Mouse (Mus musculus) midbrain, embryonic 11.5 days (tissue): Measurements from ENCODE around the gene Wwox. TPM values are rescaled to one million over a fixed set of nuclear protein-coding genes. Genes with fewer than 3 reads are reported as not detected.

ENCODE experiments used
- ATAC-seq: fragments of 200-750 bp; cut with Nextera tagmentation; 2 replicates; pipeline ENCODE4 v1.8.0; 2017; ENCODE audit warnings: moderate TSS enrichment, moderate library complexity; ENCODE audit not compliant: low FRiP score
- DNase-seq: peaks from one replicate; pipeline ENCODE4 v3.0.0; 2015; ENCODE audit warnings: low spot score; ENCODE audit errors: missing footprints
- H3K27ac ChIP-seq: fragments of 300-500 bp; sonication (generic); 2 replicates; pipeline ENCODE4 v1.5.1; 2014; ENCODE audit warnings: low read depth, low read length
- H3K27me3 ChIP-seq: fragments of 300-500 bp; sonication (generic); 2 replicates; pipeline ENCODE4 v1.6.1; 2014; ENCODE audit warnings: mild to moderate bottlenecking, low read length, moderate library complexity, mixed read lengths; ENCODE audit not compliant: control insufficient read depth, insufficient read depth
- H3K36me3 ChIP-seq: fragments of 300-500 bp; sonication (generic); 2 replicates; pipeline ENCODE4 v1.6.1; 2014; ENCODE audit warnings: mild to moderate bottlenecking, low read length, moderate library complexity, mixed read lengths; ENCODE audit not compliant: control insufficient read depth, insufficient read depth
- H3K4me1 ChIP-seq: fragments of 300-500 bp; sonication (generic); 2 replicates; pipeline ENCODE4 v1.6.1; 2014; ENCODE audit warnings: low read length; ENCODE audit not compliant: control insufficient read depth, insufficient read depth
- H3K4me2 ChIP-seq: fragments of 300-500 bp; sonication (generic); 2 replicates; pipeline ENCODE4 v1.6.1; 2014; ENCODE audit warnings: mild to moderate bottlenecking, moderate library complexity
- H3K4me3 ChIP-seq: fragments of 300-500 bp; sonication (generic); 2 replicates; pipeline ENCODE4 v1.5.1; 2014; ENCODE audit warnings: low read depth, low read length
- H3K9ac ChIP-seq: fragments of 300-500 bp; sonication (generic); 2 replicates; pipeline ENCODE4 v1.6.1; 2014; ENCODE audit warnings: low read length
- H3K9me3 ChIP-seq: fragments of 300-500 bp; sonication (generic); 2 replicates; pipeline ENCODE4 v1.6.1; 2016; ENCODE audit warnings: low read length; ENCODE audit not compliant: control insufficient read depth
- WGBS: fragments of 180-500 bp; shearing (Covaris S2); extraction: QIAGEN DNeasy Blood & Tissue Kit; methylation state at CpG from one replicate; pipeline ENCODE4 v1.1.7; 2014; 5-methylcytosine and 5-hydroxymethylcytosine counted together
- polyA plus RNA-seq: library from polyadenylated mRNA; unstranded; fragments of >200 nt; fragmentation: Nextera tagmentation; extraction: Ambion mirVana; gene quantifications from 2 replicates; pipeline ENCODE4 v1.2.1, GENCODE M21; 2014

The Wwox gene
- polyA plus RNA-seq, 1 experiment from 2014 or later: 12.1 TPM

DNA sequence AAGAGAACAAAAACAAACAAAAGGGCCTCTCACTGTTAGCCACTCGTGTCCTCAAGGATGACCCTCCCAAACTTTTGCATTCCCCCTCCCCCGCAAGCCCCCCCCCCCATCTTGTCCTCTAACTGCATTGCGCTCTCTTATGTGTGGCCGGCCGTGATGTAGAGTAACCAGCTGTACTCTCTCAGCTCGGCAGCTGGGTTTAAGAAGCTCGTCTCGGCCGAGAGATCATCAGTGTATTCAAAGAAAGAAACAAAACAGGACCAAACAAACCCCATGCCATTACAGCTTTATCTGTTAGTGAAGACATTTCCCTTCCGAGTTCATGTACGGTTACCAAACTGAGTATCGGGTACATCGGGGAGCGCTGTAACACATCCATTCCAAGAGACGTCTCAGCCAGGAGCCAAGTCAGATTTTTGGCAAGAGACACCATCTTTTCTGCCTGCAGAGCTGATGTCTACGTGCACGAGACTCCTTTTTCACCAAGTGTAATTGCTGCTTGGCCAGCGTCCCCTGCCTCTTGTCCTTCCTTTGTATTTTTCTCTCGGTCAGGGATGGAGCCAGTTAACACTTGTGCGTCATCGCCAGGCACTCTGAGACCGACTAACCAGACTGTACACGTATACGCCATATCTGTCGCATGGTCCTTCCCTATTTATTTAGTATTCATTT lies 18.8 kb downstream of the Wwox start:
- Histone ChIP-seq H3K27ac (no peak overlapping the region), H3K9me3 (no peaks in the 10 kb centered on the region), H3K4me1 (no peaks in the 10 kb centered on the region), H3K4me3 (no peak overlapping the region), H3K27me3 (no peaks in the 10 kb centered on the region), H3K36me3 (no peaks in the 10 kb centered on the region), H3K4me2 (no peak overlapping the region), H3K9ac (no peak overlapping the region)
- ATAC-seq: no peak
- DNase-seq: no peak
- WGBS: 83% methylated on average over 25 of the region's 25 CpGs

DNA sequence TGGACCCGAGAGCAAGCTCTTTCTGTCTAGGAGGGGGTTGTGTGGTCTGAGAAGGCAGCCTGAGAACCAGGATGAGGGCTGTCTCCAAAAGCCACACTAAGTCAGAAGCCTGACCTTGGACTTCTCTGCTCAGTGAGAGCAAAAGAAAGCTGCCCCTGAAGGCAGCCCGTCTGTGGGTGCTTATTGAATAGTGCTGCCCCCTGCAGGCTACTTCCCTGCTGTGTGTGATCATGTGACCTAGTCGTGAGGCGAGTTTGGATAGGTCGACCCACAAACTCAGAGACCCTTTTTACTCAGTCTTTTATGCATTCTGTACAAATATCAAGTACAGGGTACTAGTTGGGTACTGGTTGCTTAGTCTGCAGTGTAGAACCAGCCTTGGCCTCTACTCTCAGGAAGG lies 21.1 kb downstream of the Wwox start:
- Histone ChIP-seq H3K4me2 (no peak overlapping the region), H3K4me3 (no peak overlapping the region), H3K36me3 (no peaks in the 10 kb centered on the region), H3K27ac (no peak overlapping the region), H3K9ac (no peak overlapping the region), H3K4me1 (no peaks in the 10 kb centered on the region), H3K9me3 (no peaks in the 10 kb centered on the region), H3K27me3 (no peaks in the 10 kb centered on the region)
- ATAC-seq (no peak), DNase-seq (no peak)
- 68% methylated on average over 5 of the region's 5 CpGs for WGBS

DNA sequence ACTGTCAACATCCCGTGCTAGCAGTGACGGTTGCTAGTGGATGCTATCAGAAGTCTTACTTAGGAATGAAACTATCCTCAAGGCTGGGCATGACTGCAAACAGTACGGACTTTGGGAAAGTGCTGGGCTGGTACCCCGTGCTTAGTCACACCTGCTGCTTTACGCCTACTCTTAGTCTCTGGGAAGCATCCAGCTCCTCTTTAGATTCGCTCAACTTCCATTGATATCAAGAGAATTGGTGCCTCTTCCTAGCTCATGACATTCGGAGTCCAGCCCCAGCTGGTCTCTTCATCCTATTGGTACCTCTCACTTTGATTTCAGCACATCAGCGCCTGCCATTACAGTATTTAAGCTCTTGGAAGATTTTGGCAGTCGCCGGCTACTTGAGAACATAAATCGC lies 23.1 kb downstream of the Wwox start:
- no peaks in the 10 kb centered on the region for H3K27me3 ChIP-seq
- DNase-seq (no peak), ATAC-seq (no peak)
- 95% methylated on average over 11 of the region's 11 CpGs for WGBS
- H3K9me3 ChIP-seq: no peaks in the 10 kb centered on the region
- H3K27ac ChIP-seq: no peak overlapping the region
- H3K36me3 ChIP-seq: no peaks in the 10 kb centered on the region
- no peaks in the 10 kb centered on the region for H3K4me1 ChIP-seq
- no peak overlapping the region for H3K4me2 ChIP-seq
- H3K4me3 ChIP-seq: no peak overlapping the region
- no peak overlapping the region for H3K9ac ChIP-seq

DNA sequence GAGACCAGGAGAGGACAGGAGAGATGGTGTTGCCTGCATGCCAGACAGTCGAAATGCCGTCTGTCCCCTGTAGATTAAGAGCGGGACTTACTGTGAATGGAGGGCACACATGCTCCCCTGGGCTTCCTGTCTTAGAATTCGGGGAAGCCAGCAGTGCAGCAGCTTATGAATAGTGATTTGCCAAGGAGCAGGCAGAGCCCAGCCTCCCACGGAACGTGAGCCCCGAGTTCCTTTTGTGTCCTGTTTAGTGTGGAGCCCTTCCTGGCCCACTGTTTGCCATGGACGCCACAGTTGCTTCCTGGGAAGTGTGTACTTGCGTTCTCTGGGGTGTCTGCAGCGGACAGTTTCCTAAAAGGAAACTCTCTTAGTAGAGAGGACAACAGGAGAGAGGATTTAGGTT lies 23.9 kb downstream of the Wwox start:
- 84% methylated on average over 10 of the region's 10 CpGs for WGBS
- DNase-seq (no peak), ATAC-seq (no peak)
- Histone ChIP-seq H3K36me3 (no peaks in the 10 kb centered on the region), H3K27me3 (no peaks in the 10 kb centered on the region), H3K9me3 (no peaks in the 10 kb centered on the region), H3K4me2 (no peak overlapping the region), H3K27ac (no peak overlapping the region), H3K4me1 (no peaks in the 10 kb centered on the region), H3K9ac (no peak overlapping the region), H3K4me3 (no peak overlapping the region)

DNA sequence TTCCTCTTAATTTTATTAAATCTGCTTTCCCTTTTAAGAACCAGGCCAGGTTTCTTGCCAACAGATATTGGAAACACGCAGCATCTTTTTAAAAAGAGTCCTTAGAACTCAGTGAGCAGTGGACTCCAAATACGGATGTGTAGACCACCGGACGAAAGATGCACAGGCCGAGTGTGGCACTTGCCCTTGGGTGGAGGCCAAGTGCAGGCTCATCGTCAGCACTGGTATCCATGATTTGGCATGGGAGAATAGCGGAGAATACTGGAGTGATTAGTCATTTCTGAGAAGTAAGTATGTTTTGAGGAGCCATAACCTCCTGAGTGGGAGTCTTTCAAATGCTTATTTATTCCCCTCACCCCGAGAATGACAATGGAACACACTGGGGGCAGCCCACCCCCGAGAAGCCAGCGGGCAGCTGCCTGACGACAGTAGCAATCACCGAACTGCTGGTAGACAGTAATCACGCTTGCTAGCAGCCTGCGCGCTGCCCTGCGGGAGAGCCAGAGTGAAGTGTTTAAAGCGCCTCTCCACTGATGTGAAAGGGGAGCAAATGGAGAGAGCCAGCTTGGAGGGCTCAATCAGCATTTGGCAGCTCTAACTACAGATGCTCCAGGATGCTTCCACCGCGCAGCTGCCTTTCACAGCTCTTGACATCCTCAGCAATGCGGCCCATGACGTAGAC lies 29.2 kb downstream of the Wwox start:
- Histone ChIP-seq H3K9ac (no peak overlapping the region), H3K4me2 (no peak overlapping the region), H3K27me3 (no peaks in the 10 kb centered on the region), H3K4me3 (no peak overlapping the region), H3K27ac (no peak overlapping the region), H3K4me1 (no peaks in the 10 kb centered on the region), H3K9me3 (no peaks in the 10 kb centered on the region), H3K36me3 (no peaks in the 10 kb centered on the region)
- DNase-seq: no peak
- no peak for ATAC-seq
- WGBS: 89% methylated on average over 21 of the region's 21 CpGs

DNA sequence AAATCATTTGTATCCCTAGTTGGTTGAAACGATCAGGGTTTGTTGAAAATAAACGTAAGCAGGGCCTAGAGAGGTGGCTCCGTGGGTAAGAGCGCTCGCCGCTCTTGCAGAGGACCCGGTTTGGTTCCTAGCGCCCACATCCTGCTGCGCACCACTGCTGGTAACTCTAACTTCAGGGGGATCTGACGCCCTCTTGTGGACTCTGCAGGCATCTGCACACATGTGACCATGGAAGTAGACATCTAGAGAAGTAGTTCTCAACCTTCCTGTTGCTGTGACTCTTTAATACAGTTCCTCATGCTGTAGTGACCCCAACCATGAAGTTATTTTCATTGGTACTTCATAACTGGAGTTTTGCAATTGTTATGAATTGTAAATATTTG lies 29.7 kb downstream of the Wwox start:
- H3K9ac ChIP-seq: no peak overlapping the region
- no peaks in the 10 kb centered on the region for H3K36me3 ChIP-seq
- 94% methylated on average over 10 of the region's 10 CpGs for WGBS
- ATAC-seq (no peak), DNase-seq (no peak)
- H3K4me1 ChIP-seq: no peaks in the 10 kb centered on the region
- no peaks in the 10 kb centered on the region for H3K9me3 ChIP-seq
- no peaks in the 10 kb centered on the region for H3K27me3 ChIP-seq
- no peak overlapping the region for H3K4me2 ChIP-seq
- H3K27ac ChIP-seq: no peak overlapping the region
- no peak overlapping the region for H3K4me3 ChIP-seq

DNA sequence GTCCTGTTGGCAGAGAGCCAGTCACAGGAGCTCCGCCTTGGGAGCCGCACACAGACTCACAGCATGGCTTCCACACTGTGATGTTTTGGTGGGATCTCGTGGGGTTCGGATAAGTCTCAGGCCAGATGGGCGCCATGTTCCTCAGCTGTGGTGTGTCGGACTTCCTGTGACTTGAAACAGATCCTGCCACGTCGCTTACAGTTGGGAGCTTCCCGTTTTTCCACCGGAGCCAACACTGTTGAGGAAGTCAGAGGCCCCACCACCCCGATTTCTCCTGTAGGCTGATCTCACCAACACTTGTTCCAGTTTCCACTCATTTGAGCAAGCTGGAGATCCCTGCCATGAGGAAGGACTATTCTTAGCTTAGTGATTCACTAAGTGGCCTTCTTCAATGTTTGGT lies 34.1 kb downstream of the Wwox start:
- Histone ChIP-seq H3K27me3 (no peaks in the 10 kb centered on the region), H3K4me1 (no peaks in the 10 kb centered on the region), H3K4me2 (no peak overlapping the region), H3K36me3 (no peaks in the 10 kb centered on the region), H3K4me3 (no peak overlapping the region), H3K9me3 (no peaks in the 10 kb centered on the region), H3K9ac (no peak overlapping the region), H3K27ac (no peak overlapping the region)
- DNase-seq: no peak
- 95% methylated on average over 11 of the region's 11 CpGs for WGBS
- no peak for ATAC-seq

DNA sequence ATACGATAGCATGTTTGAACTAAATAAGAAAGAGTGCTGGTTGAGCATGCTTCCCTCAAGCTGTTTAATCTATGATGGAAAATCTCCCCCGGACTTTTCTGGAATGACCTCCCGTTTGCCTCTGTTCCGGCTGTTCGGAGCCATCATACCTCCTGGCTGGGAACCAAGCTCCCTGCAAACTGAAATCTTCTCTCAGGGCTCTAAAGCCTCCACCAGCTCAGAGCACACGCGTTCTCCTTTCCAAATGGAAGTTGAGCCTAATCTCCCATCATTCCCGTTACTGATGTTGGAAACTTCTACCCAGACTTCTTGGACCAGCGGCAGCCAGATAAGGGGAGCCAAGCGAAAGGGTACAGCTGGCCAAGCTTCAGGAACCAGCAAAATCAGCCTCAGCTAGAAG lies 37.5 kb downstream of the Wwox start:
- 93% methylated on average over 10 of the region's 10 CpGs for WGBS
- no peak for DNase-seq
- H3K36me3 ChIP-seq: no peaks in the 10 kb centered on the region
- no peak overlapping the region for H3K4me3 ChIP-seq
- ATAC-seq: no peak
- no peaks in the 10 kb centered on the region for H3K9me3 ChIP-seq
- H3K4me2 ChIP-seq: no peak overlapping the region
- H3K9ac ChIP-seq: no peak overlapping the region
- no peaks in the 10 kb centered on the region for H3K4me1 ChIP-seq
- no peak overlapping the region for H3K27ac ChIP-seq
- no peaks in the 10 kb centered on the region for H3K27me3 ChIP-seq

DNA sequence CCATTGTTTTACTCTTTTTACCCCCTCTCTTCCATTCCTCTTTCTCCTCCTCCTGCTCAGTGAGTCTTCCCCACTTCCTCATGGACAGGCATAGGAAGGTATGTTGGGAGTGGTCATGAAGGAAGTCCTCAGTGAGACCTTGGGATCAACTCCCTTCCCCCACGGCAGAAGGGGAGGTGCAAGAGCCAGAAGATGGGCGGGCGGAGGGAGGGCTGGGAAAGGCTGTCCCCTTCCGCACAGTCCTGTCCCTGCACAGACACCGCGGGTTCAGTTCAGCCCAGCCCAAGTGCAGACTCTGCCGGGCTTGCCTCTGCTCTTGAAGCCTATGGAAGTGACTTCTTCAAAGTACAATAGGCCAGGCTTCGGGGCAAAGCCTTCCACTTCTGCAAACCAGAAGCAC lies 38.3 kb downstream of the Wwox start:
- no peaks in the 10 kb centered on the region for H3K27me3 ChIP-seq
- no peak overlapping the region for H3K9ac ChIP-seq
- no peaks in the 10 kb centered on the region for H3K4me1 ChIP-seq
- H3K27ac ChIP-seq: no peak overlapping the region
- no peaks in the 10 kb centered on the region for H3K36me3 ChIP-seq
- no peak overlapping the region for H3K4me3 ChIP-seq
- no peak for ATAC-seq
- WGBS: 81% methylated on average over 8 of the region's 8 CpGs
- H3K9me3 ChIP-seq: no peaks in the 10 kb centered on the region
- DNase-seq: no peak
- H3K4me2 ChIP-seq: no peak overlapping the region
